Mouse (Mus musculus) neural tube, embryonic 13.5 days (tissue): ENCODE measurements at regions not wholly inside any gene's neighbourhood (a gene's known extent, or its start where the extent isn't known, plus 50 kb on each side); places are given as distances from the start of the nearest gene placed in this dataset.
A peak's percentile ranks its signal among the peaks of the same experiment; 100 is the strongest.

Experiments
- ATAC-seq: fragments of 200-750 bp; cut with Nextera tagmentation; 2 replicates; pipeline ENCODE4 v1.8.0; 2017; ENCODE audit warnings: low read depth, mild to moderate bottlenecking, moderate TSS enrichment, moderate library complexity
- H3K27ac ChIP-seq: fragments of 300-500 bp; sonication (generic); replicated peaks from 2 replicates; pipeline ENCODE4 v1.5.1; 2015; ENCODE audit warnings: moderate library complexity, mild to moderate bottlenecking, inconsistent platforms
- H3K27me3 ChIP-seq: fragments of 300-500 bp; sonication (generic); 2 replicates; pipeline ENCODE4 v1.6.1; 2015; ENCODE audit warnings: mild to moderate bottlenecking, inconsistent platforms
- H3K36me3 ChIP-seq: fragments of 300-500 bp; sonication (generic); 2 replicates; pipeline ENCODE4 v1.6.1; 2015; ENCODE audit warnings: mild to moderate bottlenecking, inconsistent platforms
- H3K4me1 ChIP-seq: fragments of 300-500 bp; sonication (generic); replicated peaks from 2 replicates; pipeline ENCODE4 v1.6.1; 2015; ENCODE audit warnings: inconsistent platforms
- H3K4me2 ChIP-seq: fragments of 300-500 bp; sonication (generic); 2 replicates; pipeline ENCODE4 v1.6.1; 2015; ENCODE audit warnings: inconsistent platforms, mild to moderate bottlenecking, moderate library complexity
- H3K4me3 ChIP-seq: fragments of 300-500 bp; sonication (generic); 2 replicates; pipeline ENCODE4 v1.5.1; 2015; ENCODE audit warnings: mild to moderate bottlenecking, inconsistent platforms
- H3K9ac ChIP-seq: fragments of 300-500 bp; sonication (generic); 2 replicates; pipeline ENCODE4 v1.6.1; 2015; ENCODE audit warnings: moderate library complexity, mild to moderate bottlenecking, inconsistent platforms
- H3K9me3 ChIP-seq: fragments of 300-500 bp; sonication (generic); 2 replicates; pipeline ENCODE4 v1.6.1; 2016; ENCODE audit warnings: inconsistent platforms
- WGBS: fragments of 180-500 bp; shearing (Covaris S2); methylation state at CpG from one replicate; pipeline ENCODE4 v1.1.7; 2015; 5-methylcytosine and 5-hydroxymethylcytosine counted together

DNA sequence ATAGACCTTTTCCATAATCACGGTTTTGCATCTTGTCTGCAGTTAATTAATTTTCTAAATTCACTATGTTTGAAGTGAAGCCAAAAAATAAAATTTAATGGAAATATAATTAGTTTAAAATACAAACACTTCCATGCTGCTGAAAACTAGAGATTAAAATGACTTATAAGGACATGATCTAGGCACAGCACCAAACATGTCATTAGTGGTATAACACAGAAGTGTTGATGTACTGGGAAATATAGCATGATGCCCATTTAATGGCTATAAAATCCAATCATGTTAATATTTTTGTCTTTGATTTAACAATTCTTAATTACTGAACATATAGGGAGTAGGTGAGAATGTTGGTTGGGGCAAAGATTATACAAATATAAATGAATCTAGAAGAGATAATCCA is 487.5 kb upstream of the Gm38303 start:
- ATAC-seq = no peak
- Histone ChIP-seq H3K27me3 (no peaks in the 10 kb centered on the region), H3K27ac (no peak overlapping the region), H3K9ac (no peak overlapping the region), H3K4me3 (no peak overlapping the region), H3K4me1 (no peaks in the 10 kb centered on the region), H3K36me3 (no peaks in the 10 kb centered on the region), H3K9me3 (no peaks in the 10 kb centered on the region), H3K4me2 (no peak overlapping the region)
- 79% methylated on average over 1 of the region's 1 CpGs for WGBS

DNA sequence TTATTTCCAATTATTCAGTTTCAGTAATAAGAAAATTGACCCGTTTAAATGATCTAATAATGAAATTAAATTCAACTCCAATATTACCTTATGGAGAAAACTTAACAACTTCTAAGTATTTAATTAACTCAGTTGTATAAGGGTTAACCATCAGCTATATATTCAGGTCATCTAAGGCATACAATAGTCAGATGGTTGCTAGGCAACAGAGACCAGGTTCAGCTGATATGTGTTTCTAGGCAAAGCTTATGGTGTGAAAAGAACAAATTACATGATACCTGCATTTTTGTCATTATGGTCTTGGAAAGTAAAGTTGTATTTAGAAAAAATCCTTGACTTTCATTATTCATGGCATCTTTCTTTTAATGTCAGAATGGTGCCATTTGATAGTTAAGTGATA is 487.1 kb upstream of the Gm38303 start:
- ATAC-seq = no peak
- no peaks in the 10 kb centered on the region for H3K36me3 ChIP-seq
- H3K4me1 ChIP-seq = no peaks in the 10 kb centered on the region
- no peaks in the 10 kb centered on the region for H3K9me3 ChIP-seq
- 84% methylated on average over 1 of the region's 1 CpGs for whole genome bisulfite sequencing
- no peak overlapping the region for H3K4me2 ChIP-seq
- H3K9ac ChIP-seq = no peak overlapping the region
- no peak overlapping the region for H3K27ac ChIP-seq
- H3K4me3 ChIP-seq = no peak overlapping the region
- no peaks in the 10 kb centered on the region for H3K27me3 ChIP-seq

DNA sequence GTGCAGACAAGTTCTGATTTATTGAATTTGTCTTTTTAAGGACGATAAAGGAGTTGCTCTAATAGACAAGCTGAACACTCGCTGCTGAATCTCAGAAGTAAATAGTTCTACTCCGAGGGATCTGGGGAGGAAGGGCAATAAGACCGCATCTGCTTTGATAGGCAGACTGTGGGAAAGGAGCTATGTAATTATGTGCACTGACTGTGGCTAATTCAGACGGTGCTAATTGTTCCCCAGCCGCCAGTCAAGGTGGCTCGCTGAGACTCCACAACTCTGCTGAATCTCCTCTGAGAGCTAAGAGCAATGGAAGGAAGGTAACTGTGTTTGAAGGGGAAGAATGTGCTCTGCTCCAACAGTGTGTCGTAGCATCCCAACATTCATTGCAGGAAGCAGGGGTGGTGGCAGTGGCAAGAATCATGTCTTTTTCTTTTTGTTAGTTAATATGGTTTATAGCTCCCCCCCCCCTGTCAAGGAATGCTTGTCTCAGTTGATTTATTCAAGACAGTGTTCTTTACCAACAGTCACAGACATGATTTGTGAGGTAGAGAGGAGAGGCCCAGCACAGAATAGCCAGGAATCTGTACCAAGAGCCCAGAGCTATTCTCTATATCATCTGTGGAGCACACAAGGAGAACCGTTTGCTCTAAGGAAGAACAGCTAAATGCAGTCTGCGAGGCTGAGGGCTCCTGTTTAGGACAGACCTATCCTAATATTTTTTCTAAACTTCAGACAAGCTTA is 440.9 kb upstream of the Gm38303 start:
- 23% methylated on average over 10 of the region's 10 CpGs for WGBS
- H3K27ac ChIP-seq = 0 out of 2 replicates have a peak overlapping the region, but pooled peaks have one; percentile 49
- H3K27me3 ChIP-seq = no peaks in the 10 kb centered on the region
- H3K9me3 ChIP-seq = no peaks in the 10 kb centered on the region
- H3K9ac ChIP-seq = no peak overlapping the region
- H3K4me1 ChIP-seq = peaks cover 12% of the 10 kb centered on the region
- H3K36me3 ChIP-seq = no peaks in the 10 kb centered on the region
- H3K4me3 ChIP-seq = no peak overlapping the region
- peak overlapping the region; percentile 28 for H3K4me2 ChIP-seq
- peak; percentile 90 for ATAC-seq
